Mouse (Mus musculus): Measurements from ENCODE around the gene Clca2. TPM values are rescaled to one million over a fixed set of nuclear protein-coding genes. Genes with fewer than 3 reads are reported as not detected.

Clca2 gene
- polyA plus RNA-seq, 1 experiment from 2014 or later, result 1.0 TPM

DNA sequence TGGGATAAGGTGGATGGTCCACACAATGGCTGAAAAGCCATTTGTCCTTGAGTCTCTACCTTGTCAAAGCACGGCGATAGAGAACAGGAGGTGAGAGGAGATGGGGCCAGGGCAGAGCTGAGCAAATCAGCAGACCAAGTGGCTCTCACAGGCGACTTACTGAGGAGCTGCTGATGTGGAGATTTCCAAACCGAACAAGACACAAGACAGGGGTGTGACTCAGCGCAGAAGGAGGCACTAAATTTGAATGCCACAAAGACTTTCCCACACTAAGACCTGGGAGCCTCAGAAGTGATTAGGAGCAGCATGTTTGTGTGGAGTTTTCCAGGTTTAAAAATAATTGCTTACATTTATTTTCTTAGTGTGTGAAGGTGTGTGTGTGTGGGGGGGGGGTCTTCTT, 4.5 kb upstream of the Clca2 start:
- no peak overlapping the region for H3K4me2 ChIP-seq (replicated peaks; ENCODE audit: low read depth, low read length)
- DNase-seq (ENCODE audit: low spot score) (no peak), ATAC-seq (ENCODE audit: low FRiP score) (no peak)
- H3K4me3 ChIP-seq (ENCODE audit: low read depth, low read length), result no peak overlapping the region
- H3K27ac ChIP-seq (ENCODE audit: low read depth, low read length), result no peak overlapping the region
- H3K9ac ChIP-seq (ENCODE audit: low read depth, low read length), result no peak overlapping the region
- no peaks in the 10 kb centered on the region for H3K36me3 ChIP-seq (ENCODE audit: control insufficient read depth, insufficient read depth, low read length)
- H3K27me3 ChIP-seq (ENCODE audit: control insufficient read depth, insufficient read depth, low read length), result no peaks in the 10 kb centered on the region
- H3K4me1 ChIP-seq (replicated peaks; ENCODE audit: control insufficient read depth, insufficient read depth, low read length), result no peaks in the 10 kb centered on the region
- H3K9me3 ChIP-seq (ENCODE audit: control insufficient read depth, low read length), result no peaks in the 10 kb centered on the region
- 81% methylated on average over 5 of the region's 5 CpGs for WGBS

DNA sequence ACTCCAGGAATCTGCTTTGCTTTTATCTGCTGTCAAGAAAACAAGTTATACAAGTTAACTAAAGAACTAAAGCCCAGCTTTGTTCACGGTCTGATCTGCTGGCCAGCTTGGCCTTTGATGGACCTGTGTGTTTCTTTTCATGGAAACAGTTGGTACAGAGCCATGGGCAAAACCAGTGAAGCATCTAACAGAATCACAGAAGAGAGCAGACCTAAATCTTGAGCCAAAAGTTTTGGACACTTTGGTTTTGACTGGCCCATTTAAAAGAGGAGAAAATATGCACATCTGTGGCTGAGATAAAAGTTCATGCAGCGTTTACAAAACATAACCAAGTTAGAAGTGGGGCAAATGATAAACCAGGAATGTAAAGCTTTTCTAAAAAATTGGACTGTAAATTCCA, 4.1 kb upstream of the Clca2 start:
- H3K27me3 ChIP-seq (ENCODE audit: control insufficient read depth, insufficient read depth, low read length), result no peaks in the 10 kb centered on the region
- H3K9me3 ChIP-seq (ENCODE audit: control insufficient read depth, low read length), result no peaks in the 10 kb centered on the region
- H3K9ac ChIP-seq (ENCODE audit: low read depth, low read length), result no peak overlapping the region
- no peak overlapping the region for H3K4me3 ChIP-seq (ENCODE audit: low read depth, low read length)
- 95% methylated on average over 2 of the region's 2 CpGs for WGBS
- no peak overlapping the region for H3K4me2 ChIP-seq (replicated peaks; ENCODE audit: low read depth, low read length)
- no peak for ATAC-seq (ENCODE audit: low FRiP score)
- H3K27ac ChIP-seq (ENCODE audit: low read depth, low read length), result no peak overlapping the region
- DNase-seq (ENCODE audit: low spot score), result no peak
- no peaks in the 10 kb centered on the region for H3K4me1 ChIP-seq (replicated peaks; ENCODE audit: control insufficient read depth, insufficient read depth, low read length)
- no peaks in the 10 kb centered on the region for H3K36me3 ChIP-seq (ENCODE audit: control insufficient read depth, insufficient read depth, low read length)

DNA sequence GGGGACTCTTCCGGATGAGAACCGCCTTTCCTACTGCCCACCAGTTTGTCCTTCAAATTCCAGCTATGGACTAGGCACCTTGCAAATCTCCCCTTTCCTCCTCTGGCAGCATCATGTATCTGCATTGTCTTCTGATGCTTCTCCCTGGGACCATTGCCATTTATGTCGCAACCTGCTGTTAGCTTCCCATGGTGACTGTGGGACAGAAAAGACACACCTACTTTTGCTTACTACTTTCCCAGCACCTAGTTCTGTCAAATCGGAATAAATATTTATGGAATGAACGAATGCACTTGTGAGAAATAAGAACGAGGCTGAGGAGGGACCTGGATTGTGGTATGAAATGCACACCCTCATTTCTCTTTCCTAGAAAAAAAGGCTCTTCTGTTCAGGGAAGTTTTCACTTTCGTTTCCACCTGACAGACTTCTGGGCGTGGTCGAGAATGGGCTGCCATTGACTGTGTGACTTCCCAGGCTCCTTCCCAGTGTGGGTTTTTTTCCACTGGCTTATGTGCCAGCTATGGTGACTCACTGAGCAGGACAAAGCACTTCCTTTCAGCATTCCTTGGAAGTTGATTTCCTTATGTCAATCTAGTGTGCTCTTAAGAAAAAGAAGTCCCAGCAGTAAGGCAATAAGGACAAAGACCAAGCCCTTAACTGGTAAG, 2.8 kb upstream of the Clca2 start:
- no peak overlapping the region for H3K9ac ChIP-seq (ENCODE audit: low read depth, low read length)
- no peaks in the 10 kb centered on the region for H3K9me3 ChIP-seq (ENCODE audit: control insufficient read depth, low read length)
- H3K4me3 ChIP-seq (ENCODE audit: low read depth, low read length), result no peak overlapping the region
- ATAC-seq (ENCODE audit: low FRiP score) (no peak), DNase-seq (ENCODE audit: low spot score) (no peak)
- no peaks in the 10 kb centered on the region for H3K27me3 ChIP-seq (ENCODE audit: control insufficient read depth, insufficient read depth, low read length)
- 78% methylated on average over 9 of the region's 9 CpGs for WGBS
- no peaks in the 10 kb centered on the region for H3K4me1 ChIP-seq (replicated peaks; ENCODE audit: control insufficient read depth, insufficient read depth, low read length)
- no peaks in the 10 kb centered on the region for H3K36me3 ChIP-seq (ENCODE audit: control insufficient read depth, insufficient read depth, low read length)
- no peak overlapping the region for H3K27ac ChIP-seq (ENCODE audit: low read depth, low read length)
- H3K4me2 ChIP-seq (replicated peaks; ENCODE audit: low read depth, low read length), result no peak overlapping the region

DNA sequence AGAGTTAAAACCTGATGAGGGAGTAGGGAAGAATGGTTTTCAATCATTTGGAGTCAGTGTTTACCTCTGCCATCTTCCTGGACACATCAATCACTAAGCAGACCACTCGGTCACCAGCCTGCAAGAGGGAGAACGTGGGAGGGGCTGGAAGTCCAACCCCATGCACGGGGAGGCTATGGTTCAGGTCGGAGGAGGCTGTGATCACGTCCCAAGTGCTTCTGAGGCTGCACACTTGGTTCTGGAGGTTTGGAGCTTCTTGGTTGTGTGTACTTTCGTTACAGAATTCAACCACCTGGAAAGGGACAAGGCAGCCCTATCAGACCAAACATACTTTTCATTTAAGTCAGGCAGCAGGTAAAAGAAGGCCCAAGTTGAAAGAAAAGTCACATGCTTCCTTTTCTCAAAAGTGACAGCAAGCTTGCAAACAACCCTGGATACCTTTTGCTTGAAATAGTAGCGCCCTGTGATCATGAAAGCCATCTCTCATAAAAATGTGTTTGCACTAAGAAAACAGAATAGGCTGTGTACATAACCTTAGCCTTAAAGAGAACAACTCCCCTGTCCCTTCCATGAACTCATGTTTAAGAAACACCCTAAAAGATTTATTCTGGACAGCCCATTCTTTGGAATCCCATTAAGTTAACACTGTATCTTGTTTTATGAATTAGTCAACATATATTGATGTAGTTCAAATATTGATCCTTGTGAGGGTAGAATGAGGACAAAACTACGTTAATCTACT, 11.2 kb downstream of the Clca2 start:
- Histone ChIP-seq H3K36me3 (ENCODE audit: control insufficient read depth, insufficient read depth, low read length) (no peaks in the 10 kb centered on the region), H3K4me3 (ENCODE audit: low read depth, low read length) (no peak overlapping the region), H3K27me3 (ENCODE audit: control insufficient read depth, insufficient read depth, low read length) (no peaks in the 10 kb centered on the region), H3K9ac (ENCODE audit: low read depth, low read length) (no peak overlapping the region), H3K4me2 (replicated peaks; ENCODE audit: low read depth, low read length) (no peak overlapping the region), H3K27ac (ENCODE audit: low read depth, low read length) (no peak overlapping the region), H3K4me1 (replicated peaks; ENCODE audit: control insufficient read depth, insufficient read depth, low read length) (no peaks in the 10 kb centered on the region), H3K9me3 (ENCODE audit: control insufficient read depth, low read length) (no peaks in the 10 kb centered on the region)
- ATAC-seq (ENCODE audit: low FRiP score) (no peak), DNase-seq (ENCODE audit: low spot score) (no peak)
- 82% methylated on average over 8 of the region's 8 CpGs for WGBS

DNA sequence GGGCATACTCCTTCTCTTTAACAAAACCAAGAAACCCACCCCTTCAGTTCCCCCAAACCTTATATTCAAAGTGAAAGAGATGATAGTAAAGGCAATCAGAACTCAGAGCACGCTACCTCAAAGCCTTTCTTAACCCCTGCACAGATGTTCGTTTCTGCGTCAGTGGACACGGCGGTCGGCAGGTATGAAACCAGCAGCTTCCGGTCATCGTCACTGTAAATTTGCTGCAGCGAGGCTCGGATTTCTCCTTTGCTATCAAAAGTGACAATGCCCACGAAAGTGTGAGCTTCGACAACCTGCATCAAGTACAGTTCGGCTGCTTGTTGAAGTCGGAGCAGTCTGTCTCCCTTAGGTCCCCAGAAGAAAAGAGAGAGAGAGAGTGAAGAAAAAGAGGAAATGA, 13.1 kb downstream of the Clca2 start:
- H3K4me3 ChIP-seq (ENCODE audit: low read depth, low read length), result no peak overlapping the region
- H3K9ac ChIP-seq (ENCODE audit: low read depth, low read length), result no peak overlapping the region

DNA sequence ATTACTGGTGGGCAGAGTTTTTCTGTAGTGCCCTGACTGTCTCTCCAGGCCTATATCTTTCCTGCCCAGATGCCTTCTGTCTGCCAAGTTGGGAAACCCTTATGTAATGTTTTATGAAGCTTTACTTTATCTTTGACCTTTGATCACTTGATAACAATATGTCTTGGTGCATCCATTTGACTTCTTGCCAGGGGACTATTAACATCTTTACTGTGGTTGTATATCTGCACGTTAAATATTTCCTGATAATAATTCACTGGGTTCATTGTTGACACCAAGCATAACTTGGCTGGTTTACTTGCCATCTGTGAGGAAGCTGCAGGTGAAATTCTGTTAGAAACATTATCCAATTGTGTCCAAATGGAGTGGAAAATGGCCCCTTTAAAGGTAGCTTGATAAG, 16.2 kb downstream of the Clca2 start:
- ATAC-seq (ENCODE audit: low FRiP score) (no peak), DNase-seq (ENCODE audit: low spot score) (no peak)
- no peaks in the 10 kb centered on the region for H3K4me1 ChIP-seq (replicated peaks; ENCODE audit: control insufficient read depth, insufficient read depth, low read length)
- WGBS, result 92% methylated on average over 1 of the region's 1 CpGs
- no peaks in the 10 kb centered on the region for H3K9me3 ChIP-seq (ENCODE audit: control insufficient read depth, low read length)
- no peak overlapping the region for H3K9ac ChIP-seq (ENCODE audit: low read depth, low read length)
- H3K27me3 ChIP-seq (ENCODE audit: control insufficient read depth, insufficient read depth, low read length), result no peaks in the 10 kb centered on the region
- no peak overlapping the region for H3K27ac ChIP-seq (ENCODE audit: low read depth, low read length)
- no peak overlapping the region for H3K4me3 ChIP-seq (ENCODE audit: low read depth, low read length)
- no peaks in the 10 kb centered on the region for H3K36me3 ChIP-seq (ENCODE audit: control insufficient read depth, insufficient read depth, low read length)
- no peak overlapping the region for H3K4me2 ChIP-seq (replicated peaks; ENCODE audit: low read depth, low read length)

More for the DNA sequence above, 13.1 kb downstream of the Clca2 start:
- Histone ChIP-seq H3K4me2 (replicated peaks; ENCODE audit: low read depth, low read length) (no peak overlapping the region), H3K9me3 (ENCODE audit: control insufficient read depth, low read length) (no peaks in the 10 kb centered on the region), H3K4me1 (replicated peaks; ENCODE audit: control insufficient read depth, insufficient read depth, low read length) (no peaks in the 10 kb centered on the region), H3K27ac (ENCODE audit: low read depth, low read length) (no peak overlapping the region), H3K36me3 (ENCODE audit: control insufficient read depth, insufficient read depth, low read length) (no peaks in the 10 kb centered on the region), H3K27me3 (ENCODE audit: control insufficient read depth, insufficient read depth, low read length) (no peaks in the 10 kb centered on the region)
- ATAC-seq (ENCODE audit: low FRiP score), result no peak
- no peak for DNase-seq (ENCODE audit: low spot score)
- 93% methylated on average over 14 of the region's 14 CpGs for WGBS

DNA sequence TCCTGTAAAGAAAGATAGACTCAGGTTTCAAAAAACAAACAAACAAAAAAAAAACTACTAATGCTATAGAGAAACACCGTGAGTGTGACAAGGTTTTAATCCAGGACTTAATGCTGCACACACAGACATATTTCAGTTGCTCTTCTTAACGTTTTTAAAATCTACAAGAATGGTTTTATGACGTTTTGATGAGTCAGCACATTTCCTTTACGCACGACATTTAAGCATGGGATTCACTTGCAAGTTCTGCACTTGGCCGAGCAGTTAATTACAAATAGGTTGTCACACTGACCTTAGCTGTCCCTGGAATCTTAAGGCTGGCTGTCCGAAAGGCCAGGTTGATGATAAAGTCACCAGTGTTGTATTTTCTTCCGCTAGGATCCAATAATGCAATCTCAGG, 18.3 kb downstream of the Clca2 start:
- Histone ChIP-seq H3K27me3 (ENCODE audit: control insufficient read depth, insufficient read depth, low read length) (no peaks in the 10 kb centered on the region), H3K27ac (ENCODE audit: low read depth, low read length) (no peak overlapping the region), H3K9me3 (ENCODE audit: control insufficient read depth, low read length) (no peaks in the 10 kb centered on the region), H3K4me2 (replicated peaks; ENCODE audit: low read depth, low read length) (no peak overlapping the region), H3K9ac (ENCODE audit: low read depth, low read length) (no peak overlapping the region), H3K36me3 (ENCODE audit: control insufficient read depth, insufficient read depth, low read length) (no peaks in the 10 kb centered on the region), H3K4me3 (ENCODE audit: low read depth, low read length) (no peak overlapping the region), H3K4me1 (replicated peaks; ENCODE audit: control insufficient read depth, insufficient read depth, low read length) (no peaks in the 10 kb centered on the region)
- WGBS, result 82% methylated on average over 8 of the region's 8 CpGs
- ATAC-seq (ENCODE audit: low FRiP score) (no peak), DNase-seq (ENCODE audit: low spot score) (no peak)

DNA sequence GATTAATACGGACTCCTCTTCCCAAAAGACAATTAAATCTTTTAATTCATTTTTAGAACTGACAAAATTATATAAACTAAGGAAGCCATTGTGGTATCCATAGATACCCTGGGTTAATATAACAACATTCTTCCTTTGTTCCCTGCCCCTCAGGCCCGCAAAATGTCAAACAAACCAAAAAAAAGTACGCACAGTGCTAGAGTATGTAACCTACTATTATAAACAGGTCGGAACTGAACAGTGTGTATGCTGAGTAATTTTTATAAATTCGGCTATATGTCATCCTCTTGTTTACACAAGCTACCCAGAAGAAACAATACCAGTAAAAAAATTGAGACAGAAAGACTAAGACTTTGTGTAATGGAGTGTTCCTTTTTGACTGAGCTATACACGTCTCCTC, 20.8 kb downstream of the Clca2 start:
- no peak for ATAC-seq (ENCODE audit: low FRiP score)
- 88% methylated on average over 6 of the region's 6 CpGs for WGBS
- H3K4me1 ChIP-seq (replicated peaks; ENCODE audit: control insufficient read depth, insufficient read depth, low read length), result no peaks in the 10 kb centered on the region

DNA sequence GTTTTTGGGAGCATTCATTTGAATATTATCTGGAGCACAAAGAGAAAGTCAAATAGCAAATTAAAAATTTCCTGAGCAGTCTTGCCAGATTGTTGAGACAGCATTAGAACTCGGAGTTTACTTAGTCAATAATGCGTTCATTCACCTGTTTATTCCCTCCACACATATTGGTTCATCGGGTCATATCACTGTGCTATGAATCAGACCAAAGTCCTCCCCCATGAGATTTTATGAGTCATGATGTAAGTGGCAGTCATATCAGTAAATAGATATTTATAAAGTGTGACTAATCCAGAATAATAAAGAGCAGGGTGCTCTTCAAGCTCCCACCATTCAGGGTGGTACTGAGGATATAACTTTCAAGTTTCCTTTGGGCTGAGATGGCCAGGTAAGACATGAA, 26.9 kb downstream of the Clca2 start:
- Histone ChIP-seq H3K9ac (ENCODE audit: low read depth, low read length) (no peak overlapping the region), H3K9me3 (ENCODE audit: control insufficient read depth, low read length) (no peaks in the 10 kb centered on the region), H3K4me3 (ENCODE audit: low read depth, low read length) (no peak overlapping the region), H3K27ac (ENCODE audit: low read depth, low read length) (no peak overlapping the region), H3K27me3 (ENCODE audit: control insufficient read depth, insufficient read depth, low read length) (no peaks in the 10 kb centered on the region), H3K4me2 (replicated peaks; ENCODE audit: low read depth, low read length) (no peak overlapping the region), H3K4me1 (replicated peaks; ENCODE audit: control insufficient read depth, insufficient read depth, low read length) (no peaks in the 10 kb centered on the region), H3K36me3 (ENCODE audit: control insufficient read depth, insufficient read depth, low read length) (no peaks in the 10 kb centered on the region)
- no peak for ATAC-seq (ENCODE audit: low FRiP score)
- 95% methylated on average over 3 of the region's 3 CpGs for WGBS
- no peak for DNase-seq (ENCODE audit: low spot score)

More for the DNA sequence above, 20.8 kb downstream of the Clca2 start:
- H3K9me3 ChIP-seq (ENCODE audit: control insufficient read depth, low read length), result no peaks in the 10 kb centered on the region
- H3K27me3 ChIP-seq (ENCODE audit: control insufficient read depth, insufficient read depth, low read length), result no peaks in the 10 kb centered on the region
- H3K9ac ChIP-seq (ENCODE audit: low read depth, low read length), result no peak overlapping the region
- H3K27ac ChIP-seq (ENCODE audit: low read depth, low read length), result no peak overlapping the region
- no peak overlapping the region for H3K4me3 ChIP-seq (ENCODE audit: low read depth, low read length)
- H3K36me3 ChIP-seq (ENCODE audit: control insufficient read depth, insufficient read depth, low read length), result no peaks in the 10 kb centered on the region
- no peak for DNase-seq (ENCODE audit: low spot score)
- no peak overlapping the region for H3K4me2 ChIP-seq (replicated peaks; ENCODE audit: low read depth, low read length)
